11 mouse cellular contexts compared by ENCODE assay signal in genomic region chr1:171681531-171682299, GRCm38 (mm10). TPM values are rescaled to one million over a fixed set of nuclear protein-coding genes. Genes with fewer than 3 reads are reported as not detected.
DNase-seq lines count a peak whose midpoint lies in the region; ATAC-seq lines count a peak whose summit lies in the region.
"Had no signal": no experiment of that assay in that cellular context is flagged by ENCODE, and none has a peak within 500 bp of the region (broad histone marks: within the 10 kb centered on the region; RNA-seq: fewer than 3 reads in every experiment).

Gene Cd48, plus strand, starts transcription at chr1:171682009.

- no peak for ATAC-seq in liver, embryonic 12.5 days
- ATAC-seq in liver, embryonic 11.5 days (replicated peaks; ENCODE audit: low FRiP score) = no peak
- peak; percentile 66 for ATAC-seq in CD4-positive, CD25-positive, alpha-beta regulatory T cell, adult 4 months
- peak; percentile 25; the same call in 1 of the 2 replicates for ATAC-seq in neutrophil, adult 5-6 weeks (ENCODE audit: extremely low read depth, insufficient number of reproducible peaks, low FRiP score, poor library complexity, severe bottlenecking)
- no peak for ATAC-seq in forebrain, embryonic 16.5 days
- ATAC-seq: hindbrain, embryonic 16.5 days had no signal

- no peaks in the 10 kb centered on the region for H3K36me3 ChIP-seq in liver, embryonic 12.5 days
- no peaks in the 10 kb centered on the region for H3K36me3 ChIP-seq in liver, embryonic 11.5 days (ENCODE audit: control insufficient read depth, insufficient read depth, low read length)
- no peaks in the 10 kb centered on the region for H3K36me3 ChIP-seq in forebrain, embryonic 16.5 days (ENCODE audit: control insufficient read depth, insufficient read depth)
- H3K36me3 ChIP-seq: limb, embryonic 13.5 days had no signal

- H3K9me3 ChIP-seq in liver, embryonic 12.5 days (replicated peaks) = no peaks in the 10 kb centered on the region
- no peaks in the 10 kb centered on the region for H3K9me3 ChIP-seq in liver, embryonic 11.5 days (ENCODE audit: control insufficient read depth, low read length)
- H3K9me3 ChIP-seq in forebrain, embryonic 16.5 days (ENCODE audit: control insufficient read depth, low read length) = no peaks in the 10 kb centered on the region
- H3K9me3 ChIP-seq: limb, embryonic 13.5 days had no signal

- H3K9ac ChIP-seq in liver, embryonic 12.5 days = no peak within 1 kb of the TSS
- no peak within 1 kb of the TSS for H3K9ac ChIP-seq in liver, embryonic 11.5 days (ENCODE audit: low read depth, low read length)
- H3K9ac ChIP-seq in forebrain, embryonic 16.5 days (replicated peaks; ENCODE audit: low read depth, low read length) = no peak within 1 kb of the TSS
- H3K9ac ChIP-seq: limb, embryonic 13.5 days had no signal

- H3K4me3 ChIP-seq in liver, embryonic 12.5 days = 0 out of 2 replicates have a peak within 1 kb of the TSS, but pooled peaks have one; percentile 11
- H3K4me3 ChIP-seq in liver, embryonic 11.5 days (ENCODE audit: low read depth, low read length) = no peak within 1 kb of the TSS
- H3K4me3 ChIP-seq in forebrain, embryonic 16.5 days (replicated peaks; ENCODE audit: low read length) = no peak within 1 kb of the TSS
- H3K4me3 ChIP-seq: limb, embryonic 13.5 days had no signal

- no peak for DNase-seq in liver, embryonic 11.5 days (ENCODE audit: low spot score)
- peak; percentile 83 for DNase-seq in induced T-regulatory cell, adult 2 months (ENCODE audit: low read depth)
- DNase-seq in kidney, postnatal 36 days = no peak
- no peak for DNase-seq in Muller cell, postnatal 12 days (ENCODE audit: inconsistent ontology term)
- DNase-seq: adrenal gland, adult 8-10 months had no signal

- peaks cover 13% of the 10 kb centered on the region for H3K4me1 ChIP-seq in liver, embryonic 12.5 days
- H3K4me1 ChIP-seq in liver, embryonic 11.5 days (replicated peaks; ENCODE audit: control insufficient read depth, insufficient read depth, low read length) = no peaks in the 10 kb centered on the region
- no peaks in the 10 kb centered on the region for H3K4me1 ChIP-seq in forebrain, embryonic 16.5 days (replicated peaks; ENCODE audit: control insufficient read depth, insufficient read depth, low read length)
- H3K4me1 ChIP-seq: limb, embryonic 13.5 days had no signal

- 0 out of 2 replicates have a peak within 1 kb of the TSS, but pooled peaks have one; percentile 25 for H3K27ac ChIP-seq in liver, embryonic 12.5 days
- H3K27ac ChIP-seq in liver, embryonic 11.5 days (ENCODE audit: low read depth, low read length) = no peak within 1 kb of the TSS
- no peak within 1 kb of the TSS for H3K27ac ChIP-seq in forebrain, embryonic 16.5 days (ENCODE audit: low read length)
- H3K27ac ChIP-seq: limb, embryonic 13.5 days had no signal

- no peaks in the 10 kb centered on the region for H3K27me3 ChIP-seq in liver, embryonic 12.5 days (replicated peaks)
- no peaks in the 10 kb centered on the region for H3K27me3 ChIP-seq in liver, embryonic 11.5 days (replicated peaks; ENCODE audit: control insufficient read depth, insufficient read depth, low read length)
- H3K27me3 ChIP-seq in forebrain, embryonic 16.5 days (replicated peaks; ENCODE audit: control insufficient read depth, insufficient read depth, low read length) = no peaks in the 10 kb centered on the region
- H3K27me3 ChIP-seq: limb, embryonic 13.5 days had no signal

- 0 out of 2 replicates have a peak within 1 kb of the TSS, but pooled peaks have one; percentile 12 for H3K4me2 ChIP-seq in liver, embryonic 12.5 days
- no peak within 1 kb of the TSS for H3K4me2 ChIP-seq in liver, embryonic 11.5 days
- no peak within 1 kb of the TSS for H3K4me2 ChIP-seq in forebrain, embryonic 16.5 days (ENCODE audit: low read length)
- H3K4me2 ChIP-seq: limb, embryonic 13.5 days had no signal

- 45% methylated on average over 14 of the region's 14 CpGs for WGBS in liver, embryonic 12.5 days (ENCODE audit: insufficient replicate concordance)
- WGBS in liver, embryonic 11.5 days = 71% methylated on average over 14 of the region's 14 CpGs
- 88% methylated on average over 14 of the region's 14 CpGs for WGBS in forebrain, embryonic 16.5 days

RNA-seq across cellular contexts. Expression of gene Cd48, which starts in this region (rescaled TPM):
- polyA plus RNA-seq in liver, embryonic 12.5 days (2016; fragmentation: Nextera tagmentation; extraction: Ambion mirVana) = 7.9 and 8.5 TPM in 2 replicates
- 4.5 and 4.9 TPM in 2 replicates for polyA plus RNA-seq in liver, embryonic 11.5 days (2014; fragmentation: Nextera tagmentation; extraction: Ambion mirVana)
- polyA plus RNA-seq in CD4-positive, CD25-positive, alpha-beta regulatory T cell, adult 4 months (2017; shearing (Covaris generic)) = 100 to 1,000 TPM; 451 to 548 TPM
- 110 and 113 TPM in 2 replicates for total RNA-seq in neutrophil, adult 5-6 weeks (2017)
- 0.49 and 1.2 TPM in 2 replicates for polyA plus RNA-seq in forebrain, embryonic 16.5 days (2015; fragmentation: Nextera tagmentation; extraction: Ambion mirVana)

Comparison
In these comparisons a context has a peak if more than half of its experiments do, and no peak if none do; other contexts are left out.
1. RNA of gene Cd48 (polyA plus RNA-seq): 451 to 548 TPM in CD4-positive, CD25-positive, alpha-beta regulatory T cell, adult 4 months; 7.9 to 8.5 TPM in liver, embryonic 12.5 days, 4.5 to 4.9 TPM in liver, embryonic 11.5 days and 0.49 to 1.2 TPM in forebrain, embryonic 16.5 days; every median in the first group is over 10 times any median in the second.
2. ATAC-seq: peak in CD4-positive, CD25-positive, alpha-beta regulatory T cell, adult 4 months (single experiment) and neutrophil, adult 5-6 weeks (single experiment); none in liver, embryonic 12.5 days (single experiment), liver, embryonic 11.5 days (single experiment) and forebrain, embryonic 16.5 days (single experiment).